In the genomic region with DNA sequence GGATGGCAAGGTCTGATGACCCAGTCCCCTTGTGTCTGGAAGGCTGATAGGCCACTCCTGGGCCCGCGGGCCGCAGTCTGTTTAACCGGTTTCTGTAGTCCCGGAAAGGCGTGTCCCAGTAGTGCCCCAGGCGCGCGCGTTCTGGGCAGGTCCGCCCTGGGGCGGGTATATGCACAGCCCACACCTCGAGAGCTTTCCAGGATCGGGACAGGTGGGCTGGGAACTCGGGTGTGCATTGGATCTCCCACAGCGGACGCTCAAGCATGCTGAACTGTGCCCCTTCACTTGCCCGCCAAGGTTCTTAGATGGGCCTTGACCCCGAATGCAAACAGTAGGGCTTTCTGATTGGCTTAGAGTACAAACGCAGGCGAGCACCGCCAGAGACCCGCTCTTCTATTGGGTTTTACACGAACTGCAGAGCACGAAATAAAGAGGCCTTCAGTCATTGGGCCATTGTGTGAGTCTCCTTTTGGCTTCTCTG, we compare ENCODE assay signal across 7 mouse cellular contexts. TPM values are rescaled to one million over a fixed set of nuclear protein-coding genes. Genes with fewer than 3 reads are reported as not detected.
DNase-seq lines count a peak whose midpoint lies in the region; ATAC-seq lines count a peak whose summit lies in the region.

No protein-coding gene starts in this region.

- peak overlapping the region; percentile 90 for H3K9ac ChIP-seq in hindbrain, embryonic 11.5 days (ENCODE audit: low read depth, low read length)
- H3K9ac ChIP-seq in liver, embryonic 15.5 days, result peak overlapping the region; percentile 98
- H3K9ac ChIP-seq in neural tube, embryonic 12.5 days, result peak overlapping the region; percentile 95

- peaks cover 2% of the 10 kb centered on the region; the same call in 1 of the 2 replicates for H3K4me1 ChIP-seq in hindbrain, embryonic 11.5 days (replicated peaks; ENCODE audit: control insufficient read depth, insufficient read depth, low read length)
- H3K4me1 ChIP-seq in liver, embryonic 15.5 days (replicated peaks), result peaks cover 59% of the 10 kb centered on the region
- peaks cover 20% of the 10 kb centered on the region for H3K4me1 ChIP-seq in neural tube, embryonic 12.5 days

- WGBS in hindbrain, embryonic 11.5 days, result under 1% methylated on average over 25 of the region's 25 CpGs
- 1% methylated on average over 25 of the region's 25 CpGs for WGBS in liver, embryonic 15.5 days (ENCODE audit: insufficient replicate concordance)
- WGBS in neural tube, embryonic 12.5 days, result under 1% methylated on average over 25 of the region's 25 CpGs

- peak overlapping the region; percentile 63 for H3K4me2 ChIP-seq in hindbrain, embryonic 11.5 days (replicated peaks; ENCODE audit: low read depth, low read length)
- H3K4me2 ChIP-seq in liver, embryonic 15.5 days, result peak overlapping the region; percentile 85
- peak overlapping the region; percentile 66 for H3K4me2 ChIP-seq in neural tube, embryonic 12.5 days (replicated peaks)

- H3K27me3 ChIP-seq in hindbrain, embryonic 11.5 days (ENCODE audit: control insufficient read depth, insufficient read depth, low read length), result no peaks in the 10 kb centered on the region
- no peaks in the 10 kb centered on the region for H3K27me3 ChIP-seq in liver, embryonic 15.5 days
- no peaks in the 10 kb centered on the region for H3K27me3 ChIP-seq in neural tube, embryonic 12.5 days (replicated peaks)

- DNase-seq in 3134 (ENCODE audit: extremely low read depth, insufficient read length, low spot score) (peak; percentile 92), 3T3-L1 (ENCODE audit: low read depth, low spot score) (peak; percentile 98)
- DNase-seq in c-Kit-positive CD71-positive TER-119-positive erythroid progenitor cells, embryonic 14.5 days (ENCODE audit: low spot score), result peak; percentile 83
- DNase-seq in hindbrain, embryonic 11.5 days (ENCODE audit: low spot score), result no peak
- DNase-seq in right cerebral cortex, adult 18-20 months, result no peak

- peak overlapping the region; percentile 80 for H3K4me3 ChIP-seq in hindbrain, embryonic 11.5 days (ENCODE audit: low read depth, low read length)
- H3K4me3 ChIP-seq in liver, embryonic 15.5 days (replicated peaks), result peak overlapping the region; percentile 95
- peak overlapping the region; percentile 84 for H3K4me3 ChIP-seq in neural tube, embryonic 12.5 days

- peak overlapping the region; percentile 100 for H3K27ac ChIP-seq in hindbrain, embryonic 11.5 days (ENCODE audit: low read depth, low read length)
- peak overlapping the region; percentile 97 for H3K27ac ChIP-seq in liver, embryonic 15.5 days (replicated peaks)
- peak overlapping the region; percentile 98 for H3K27ac ChIP-seq in neural tube, embryonic 12.5 days

- peak; percentile 86 for ATAC-seq in hindbrain, embryonic 11.5 days (ENCODE audit: low FRiP score)
- peak; percentile 84 for ATAC-seq in liver, embryonic 15.5 days (ENCODE audit: insufficient read depth)
- peak; percentile 89 for ATAC-seq in neural tube, embryonic 12.5 days (ENCODE audit: low FRiP score, low read depth)

- no peaks in the 10 kb centered on the region for H3K36me3 ChIP-seq in hindbrain, embryonic 11.5 days (ENCODE audit: control insufficient read depth, insufficient read depth, low read length)
- H3K36me3 ChIP-seq in liver, embryonic 15.5 days (replicated peaks), result no peaks in the 10 kb centered on the region
- no peaks in the 10 kb centered on the region for H3K36me3 ChIP-seq in neural tube, embryonic 12.5 days

- H3K9me3 ChIP-seq in hindbrain, embryonic 11.5 days (ENCODE audit: control insufficient read depth, low read length), result no peaks in the 10 kb centered on the region
- no peaks in the 10 kb centered on the region for H3K9me3 ChIP-seq in liver, embryonic 15.5 days (replicated peaks)
- no peaks in the 10 kb centered on the region for H3K9me3 ChIP-seq in neural tube, embryonic 12.5 days

RNA-seq across cellular contexts. Expression of a gene that starts 0.4 kb away (rescaled TPM):
- 6.9 and 7.5 TPM in 2 replicates for polyA plus RNA-seq in hindbrain, embryonic 11.5 days (2014; fragmentation: Nextera tagmentation; extraction: Ambion mirVana)
- polyA plus RNA-seq in liver, embryonic 15.5 days (2015; fragmentation: Nextera tagmentation; extraction: Ambion mirVana), result 2.3 and 3.0 TPM in 2 replicates
- 6.5 and 8.0 TPM in 2 replicates for polyA plus RNA-seq in neural tube, embryonic 12.5 days (2016; fragmentation: Nextera tagmentation; extraction: Ambion mirVana)

Comparison
In these comparisons a context has a peak if more than half of its experiments do, and no peak if none do; other contexts are left out.
1. DNase-seq: peak in 3134 (single experiment), 3T3-L1 (single experiment) and c-Kit-positive CD71-positive TER-119-positive erythroid progenitor cells, embryonic 14.5 days (single experiment); none in hindbrain, embryonic 11.5 days (single experiment) and right cerebral cortex, adult 18-20 months (single experiment).
2. Peak in every context shown above with its lines, with median percentiles within 50 percentile points of each other: ATAC-seq, H3K27ac ChIP-seq, H3K4me2 ChIP-seq, H3K4me3 ChIP-seq and H3K9ac ChIP-seq.